Mouse (Mus musculus) cerebellum, postnatal 4 days (tissue): ENCODE measurements around the gene Rgs1.

ENCODE experiments used
- DNase-seq, 2 experiments: peaks; one replicate each; pipeline ENCODE4 v3.0.0; 2022; ENCODE audit warnings: low spot score in 2 of 2, mixed read lengths in 1 of 2

Gene Rgs1

GRCm38 (mm10) chr1:144197684-144198083, 51.4 kb downstream of the Rgs1 start:
- peak in 1 of 2 experiments; percentile 40 for DNase-seq
